Mouse (Mus musculus): Measurements from ENCODE around the gene Plppr5. TPM values are rescaled to one million over a fixed set of nuclear protein-coding genes. Genes with fewer than 3 reads are reported as not detected.
A peak's percentile ranks its signal among the peaks of the same experiment; 100 is the strongest.

Gene Plppr5
- polyA plus RNA-seq, 1 experiment from 2014 or later, result 1.7 TPM

DNA sequence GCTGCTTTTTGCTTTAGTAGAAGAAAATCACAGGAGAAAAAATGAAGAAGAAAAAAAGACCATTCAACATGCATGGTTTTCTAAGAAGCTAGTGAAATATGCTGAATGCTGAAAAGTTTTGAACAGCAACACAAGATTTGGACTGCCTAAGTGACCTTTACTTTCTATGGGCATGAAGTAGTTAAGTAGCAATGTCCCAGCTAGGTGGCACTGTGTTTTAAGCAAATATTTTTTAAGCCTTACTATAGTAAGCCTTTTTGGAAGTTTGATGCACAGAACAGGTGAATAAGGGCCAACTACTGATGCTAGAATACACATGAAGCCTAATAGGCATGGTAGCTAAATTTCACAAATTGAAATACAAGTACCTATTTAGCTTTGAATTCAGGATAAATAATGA is 134.2 kb downstream of the Plppr5 start:
- Histone ChIP-seq H3K9ac (ENCODE audit: low read length) (no peak overlapping the region), H3K36me3 (ENCODE audit: control insufficient read depth, insufficient read depth, low read length) (no peaks in the 10 kb centered on the region), H3K4me2 (replicated peaks; ENCODE audit: low read depth) (no peak overlapping the region), H3K9me3 (ENCODE audit: control insufficient read depth, low read length) (no peaks in the 10 kb centered on the region), H3K4me1 (replicated peaks; ENCODE audit: control insufficient read depth, insufficient read depth) (no peaks in the 10 kb centered on the region), H3K27me3 (ENCODE audit: control insufficient read depth, insufficient read depth, low read length) (no peaks in the 10 kb centered on the region), H3K4me3 (ENCODE audit: low read depth, low read length) (no peak overlapping the region), H3K27ac (replicated peaks) (no peak overlapping the region)
- TF ChIP-seq EP300 (optimal IDR thresholded peaks at IDR 0.05), result no peak
- peak; percentile 47 for TF ChIP-seq CTCF (IDR thresholded peaks at IDR 0.05; ENCODE audit: low read depth)
- no peak for DNase-seq (ENCODE audit: low spot score)
- no peak for ATAC-seq (ENCODE audit: low FRiP score, low TSS enrichment)

GRCm38 (mm10) chr3:117716534-117717280 is 142.1 kb downstream of the Plppr5 start:
- H3K9me3 ChIP-seq (ENCODE audit: control insufficient read depth, low read length), result no peaks in the 10 kb centered on the region
- TF ChIP-seq CTCF (IDR thresholded peaks at IDR 0.05; ENCODE audit: low read depth) (no peak), EP300 (optimal IDR thresholded peaks at IDR 0.05) (no peak)
- H3K36me3 ChIP-seq (ENCODE audit: control insufficient read depth, insufficient read depth, low read length), result no peaks in the 10 kb centered on the region
- no peaks in the 10 kb centered on the region for H3K27me3 ChIP-seq (ENCODE audit: control insufficient read depth, insufficient read depth, low read length)
- no peak overlapping the region for H3K27ac ChIP-seq (replicated peaks)
- no peak for ATAC-seq (ENCODE audit: low FRiP score, low TSS enrichment)
- H3K4me2 ChIP-seq (replicated peaks; ENCODE audit: low read depth), result no peak overlapping the region
- no peak overlapping the region for H3K4me3 ChIP-seq (ENCODE audit: low read depth, low read length)
- H3K4me1 ChIP-seq (replicated peaks; ENCODE audit: control insufficient read depth, insufficient read depth), result no peaks in the 10 kb centered on the region
- 77% methylated on average over 3 of the region's 3 CpGs for WGBS
- no peak overlapping the region for H3K9ac ChIP-seq (ENCODE audit: low read length)
- DNase-seq (ENCODE audit: low spot score), result no peak

GRCm38 (mm10) chr3:117723390-117723789 is 148.8 kb downstream of the Plppr5 start:
- Histone ChIP-seq H3K4me1 (replicated peaks; ENCODE audit: control insufficient read depth, insufficient read depth) (no peaks in the 10 kb centered on the region), H3K9me3 (ENCODE audit: control insufficient read depth, low read length) (no peaks in the 10 kb centered on the region), H3K4me3 (ENCODE audit: low read depth, low read length) (no peak overlapping the region), H3K27me3 (ENCODE audit: control insufficient read depth, insufficient read depth, low read length) (no peaks in the 10 kb centered on the region), H3K36me3 (ENCODE audit: control insufficient read depth, insufficient read depth, low read length) (no peaks in the 10 kb centered on the region), H3K27ac (replicated peaks) (no peak overlapping the region), H3K9ac (ENCODE audit: low read length) (no peak overlapping the region), H3K4me2 (replicated peaks; ENCODE audit: low read depth) (no peak overlapping the region)
- no peak for TF ChIP-seq CTCF (IDR thresholded peaks at IDR 0.05; ENCODE audit: low read depth)
- TF ChIP-seq EP300 (optimal IDR thresholded peaks at IDR 0.05), result no peak
- ATAC-seq (ENCODE audit: low FRiP score, low TSS enrichment) (no peak), DNase-seq (ENCODE audit: low spot score) (no peak)

DNA sequence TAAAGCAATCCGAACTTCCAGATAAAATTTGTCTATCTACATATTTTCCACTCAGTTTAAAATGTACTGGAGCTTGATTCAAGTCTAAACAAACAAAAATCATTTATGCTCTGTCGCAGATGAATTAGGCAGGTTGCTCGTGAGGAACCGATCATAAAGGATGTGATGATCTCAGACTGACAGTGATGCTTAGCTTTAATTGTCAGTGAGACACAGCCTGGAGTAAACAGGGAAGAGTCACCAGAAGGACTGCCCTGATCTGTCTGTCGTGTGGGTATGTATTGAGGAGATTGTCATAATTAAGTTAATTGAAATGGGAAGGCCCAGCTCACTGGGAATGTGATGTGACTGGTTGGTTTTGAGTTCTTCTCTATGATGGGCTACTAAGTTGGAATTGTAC is 149.9 kb downstream of the Plppr5 start:
- no peak overlapping the region for H3K4me3 ChIP-seq (ENCODE audit: low read depth, low read length)
- DNase-seq (ENCODE audit: low spot score), result no peak
- TF ChIP-seq CTCF (IDR thresholded peaks at IDR 0.05; ENCODE audit: low read depth) (no peak), EP300 (optimal IDR thresholded peaks at IDR 0.05) (no peak)
- no peaks in the 10 kb centered on the region for H3K36me3 ChIP-seq (ENCODE audit: control insufficient read depth, insufficient read depth, low read length)
- WGBS, result 68% methylated on average over 5 of the region's 5 CpGs
- no peaks in the 10 kb centered on the region for H3K4me1 ChIP-seq (replicated peaks; ENCODE audit: control insufficient read depth, insufficient read depth)
- no peaks in the 10 kb centered on the region for H3K9me3 ChIP-seq (ENCODE audit: control insufficient read depth, low read length)
- no peak for ATAC-seq (ENCODE audit: low FRiP score, low TSS enrichment)
- no peak overlapping the region for H3K27ac ChIP-seq (replicated peaks)
- no peak overlapping the region for H3K9ac ChIP-seq (ENCODE audit: low read length)
- no peaks in the 10 kb centered on the region for H3K27me3 ChIP-seq (ENCODE audit: control insufficient read depth, insufficient read depth, low read length)
- no peak overlapping the region for H3K4me2 ChIP-seq (replicated peaks; ENCODE audit: low read depth)

DNA sequence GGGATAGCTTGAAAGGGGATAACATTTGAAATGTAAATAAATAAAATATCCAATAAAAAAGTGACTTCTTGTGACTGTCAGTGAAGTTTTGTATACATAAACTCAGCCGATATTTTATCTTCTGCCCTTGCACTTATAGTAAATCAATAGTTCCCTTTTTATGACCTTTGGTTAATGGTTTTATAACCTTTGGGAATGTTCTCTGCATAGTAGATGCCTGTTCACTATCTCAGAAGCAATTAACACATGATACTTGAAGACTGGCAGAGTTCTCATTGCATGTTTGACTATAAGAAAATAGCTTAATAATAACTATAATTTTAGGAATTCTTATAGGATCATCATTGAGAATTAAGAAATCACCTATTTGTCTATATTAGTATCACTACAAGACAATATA is 150.9 kb downstream of the Plppr5 start:
- H3K27ac ChIP-seq (replicated peaks), result no peak overlapping the region
- no peaks in the 10 kb centered on the region for H3K9me3 ChIP-seq (ENCODE audit: control insufficient read depth, low read length)
- no peaks in the 10 kb centered on the region for H3K27me3 ChIP-seq (ENCODE audit: control insufficient read depth, insufficient read depth, low read length)
- H3K4me2 ChIP-seq (replicated peaks; ENCODE audit: low read depth), result no peak overlapping the region
- ATAC-seq (ENCODE audit: low FRiP score, low TSS enrichment) (no peak), DNase-seq (ENCODE audit: low spot score) (no peak)
- no peaks in the 10 kb centered on the region for H3K4me1 ChIP-seq (replicated peaks; ENCODE audit: control insufficient read depth, insufficient read depth)
- TF ChIP-seq CTCF (IDR thresholded peaks at IDR 0.05; ENCODE audit: low read depth) (no peak), EP300 (optimal IDR thresholded peaks at IDR 0.05) (no peak)
- 68% methylated on average over 1 of the region's 1 CpGs for WGBS
- no peaks in the 10 kb centered on the region for H3K36me3 ChIP-seq (ENCODE audit: control insufficient read depth, insufficient read depth, low read length)
- no peak overlapping the region for H3K9ac ChIP-seq (ENCODE audit: low read length)
- H3K4me3 ChIP-seq (ENCODE audit: low read depth, low read length), result no peak overlapping the region

DNA sequence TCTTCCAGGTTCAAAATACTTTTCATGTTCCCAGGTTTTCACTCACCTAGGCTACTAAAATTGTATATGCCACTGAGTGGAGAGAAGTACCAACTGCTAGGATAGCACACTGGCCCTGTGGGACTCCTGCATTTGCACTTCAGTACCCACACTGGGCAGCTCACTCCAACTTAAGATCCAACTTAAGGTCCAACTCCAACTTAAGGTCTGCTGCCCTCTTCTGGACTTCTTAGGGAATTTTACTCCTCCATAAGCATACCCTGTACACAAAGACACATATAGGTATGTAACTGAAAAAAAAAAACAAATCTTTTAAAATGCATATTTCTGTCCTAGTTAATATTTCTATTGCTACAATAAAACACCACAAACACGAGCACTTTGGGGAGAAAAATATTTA is 153.5 kb downstream of the Plppr5 start:
- Histone ChIP-seq H3K4me3 (ENCODE audit: low read depth, low read length) (no peak overlapping the region), H3K27me3 (ENCODE audit: control insufficient read depth, insufficient read depth, low read length) (no peaks in the 10 kb centered on the region), H3K36me3 (ENCODE audit: control insufficient read depth, insufficient read depth, low read length) (no peaks in the 10 kb centered on the region), H3K9ac (ENCODE audit: low read length) (no peak overlapping the region), H3K4me2 (replicated peaks; ENCODE audit: low read depth) (no peak overlapping the region), H3K27ac (replicated peaks) (no peak overlapping the region), H3K9me3 (ENCODE audit: control insufficient read depth, low read length) (no peaks in the 10 kb centered on the region), H3K4me1 (replicated peaks; ENCODE audit: control insufficient read depth, insufficient read depth) (no peaks in the 10 kb centered on the region)
- 44% methylated on average over 1 of the region's 1 CpGs for WGBS
- ATAC-seq (ENCODE audit: low FRiP score, low TSS enrichment) (no peak), DNase-seq (ENCODE audit: low spot score) (no peak)
- TF ChIP-seq CTCF (IDR thresholded peaks at IDR 0.05; ENCODE audit: low read depth) (peak; percentile 34), EP300 (optimal IDR thresholded peaks at IDR 0.05) (no peak)
